Mouse (Mus musculus): ENCODE results near the gene Exoc6. TPM values are rescaled to one million over a fixed set of nuclear protein-coding genes. Genes with fewer than 3 reads are reported as not detected.

The Exoc6 gene
- total and polyA plus RNA-seq, 2 experiments from 2014 or later: 25.5 to 27.2 TPM

DNA sequence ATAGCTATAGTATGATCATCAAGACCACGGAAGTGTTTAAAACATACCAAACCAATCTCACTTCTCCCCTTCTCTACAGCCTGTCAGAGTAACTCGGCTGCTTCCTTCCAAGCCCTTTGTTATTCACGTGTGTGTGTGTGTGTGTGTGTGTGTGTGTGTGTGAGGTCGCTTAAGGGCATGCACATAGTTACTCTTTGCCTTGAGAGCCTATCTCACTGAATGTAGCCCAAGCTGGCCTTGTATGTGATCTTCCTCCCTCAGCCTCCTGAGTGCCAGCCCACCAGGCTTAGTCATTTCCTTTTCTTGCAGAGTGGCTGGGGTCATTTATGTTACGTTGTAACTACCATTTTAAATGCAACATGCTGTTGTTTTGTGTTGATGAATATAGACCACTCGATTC lies 115.0 kb downstream of the Exoc6 start:
- H3K27me3 ChIP-seq (ENCODE audit: insufficient read depth, low read length): no peaks in the 10 kb centered on the region
- WGBS: 70% methylated on average over 6 of the region's 6 CpGs
- ATAC-seq (ENCODE audit: low FRiP score) (no peak), DNase-seq (ENCODE audit: low spot score) (no peak)
- H3K4me3 ChIP-seq (ENCODE audit: low read depth, low read length): no peak overlapping the region
- no peak overlapping the region for H3K4me2 ChIP-seq (ENCODE audit: low read depth, low read length, poor library complexity, severe bottlenecking)
- no peak overlapping the region for H3K9ac ChIP-seq (replicated peaks; ENCODE audit: low read length, poor library complexity, severe bottlenecking)
- H3K36me3 ChIP-seq (ENCODE audit: insufficient read depth, low read length): no peaks in the 10 kb centered on the region
- no peak overlapping the region for H3K27ac ChIP-seq (ENCODE audit: low read depth, low read length)
- H3K9me3 ChIP-seq (ENCODE audit: low read length): no peaks in the 10 kb centered on the region
- no peak for TF ChIP-seq CTCF (IDR thresholded peaks at IDR 0.05)
- H3K4me1 ChIP-seq (ENCODE audit: insufficient read depth, low read length): no peaks in the 10 kb centered on the region

DNA sequence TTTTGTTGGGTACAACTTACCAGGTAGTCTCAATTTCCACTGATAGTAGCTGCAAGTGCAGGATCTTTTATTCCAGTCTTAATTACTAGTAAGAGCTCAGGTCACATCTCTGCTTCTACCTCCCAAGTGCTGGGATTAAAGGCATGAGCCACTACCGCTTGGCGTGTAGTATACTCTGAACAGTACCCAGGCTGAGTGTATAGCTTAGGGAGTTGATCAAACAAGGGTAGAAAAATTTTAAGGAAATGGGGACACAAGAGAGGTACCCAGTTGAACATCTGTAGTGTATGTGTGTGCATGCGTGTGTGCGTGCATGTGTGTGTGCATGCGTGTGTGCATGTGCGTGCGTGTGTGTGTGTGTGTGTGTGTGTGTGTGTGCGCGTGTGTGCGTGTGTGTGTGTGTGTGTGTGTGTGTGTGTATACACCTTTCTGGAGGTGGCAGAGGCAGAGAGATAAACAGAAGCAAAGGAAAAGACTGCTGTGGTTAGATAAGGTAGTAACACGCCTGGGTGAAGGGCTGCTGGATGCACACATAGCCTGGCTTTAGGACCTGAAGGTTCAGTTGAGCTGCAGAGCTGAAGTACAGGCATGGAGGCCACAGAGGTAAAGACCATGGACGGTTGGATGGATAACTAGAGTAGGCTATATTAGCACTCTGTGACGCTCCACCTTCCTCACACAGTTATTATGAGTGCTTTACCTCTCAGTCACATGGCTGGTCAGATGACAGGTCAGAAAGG lies 117.8 kb downstream of the Exoc6 start:
- no peaks in the 10 kb centered on the region for H3K36me3 ChIP-seq (ENCODE audit: insufficient read depth, low read length)
- H3K9ac ChIP-seq (replicated peaks; ENCODE audit: low read length, poor library complexity, severe bottlenecking): no peak overlapping the region
- DNase-seq (ENCODE audit: low spot score): no peak
- WGBS: 60% methylated on average over 13 of the region's 13 CpGs
- no peaks in the 10 kb centered on the region for H3K4me1 ChIP-seq (ENCODE audit: insufficient read depth, low read length)
- no peak overlapping the region for H3K4me3 ChIP-seq (ENCODE audit: low read depth, low read length)
- no peak for TF ChIP-seq CTCF (IDR thresholded peaks at IDR 0.05)
- H3K4me2 ChIP-seq (ENCODE audit: low read depth, low read length, poor library complexity, severe bottlenecking): no peak overlapping the region
- no peak for ATAC-seq (ENCODE audit: low FRiP score)
- H3K9me3 ChIP-seq (ENCODE audit: low read length): no peaks in the 10 kb centered on the region
- no peaks in the 10 kb centered on the region for H3K27me3 ChIP-seq (ENCODE audit: insufficient read depth, low read length)
- H3K27ac ChIP-seq (ENCODE audit: low read depth, low read length): no peak overlapping the region

DNA sequence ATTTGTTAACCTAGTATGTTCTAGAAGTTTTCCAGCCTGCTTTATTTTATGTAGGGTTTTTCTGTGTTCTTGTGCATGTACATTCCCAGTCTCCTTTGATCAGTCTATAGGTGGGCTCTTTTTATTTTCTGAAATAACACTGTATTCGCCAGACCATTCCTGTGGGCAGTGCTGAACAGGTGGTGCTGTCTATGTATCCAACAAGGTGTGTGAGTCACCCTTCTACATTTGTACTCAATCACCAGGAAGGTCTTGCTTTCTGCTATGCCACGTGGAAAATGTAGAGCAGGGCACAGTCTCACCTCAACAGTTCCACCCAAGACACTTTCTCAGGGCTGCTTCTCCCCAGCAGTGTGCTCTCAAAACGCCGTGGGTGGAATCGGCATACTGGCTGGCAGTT lies 118.4 kb downstream of the Exoc6 start:
- Histone ChIP-seq H3K4me1 (ENCODE audit: insufficient read depth, low read length) (no peaks in the 10 kb centered on the region), H3K9me3 (ENCODE audit: low read length) (no peaks in the 10 kb centered on the region), H3K27me3 (ENCODE audit: insufficient read depth, low read length) (no peaks in the 10 kb centered on the region), H3K9ac (replicated peaks; ENCODE audit: low read length, poor library complexity, severe bottlenecking) (no peak overlapping the region), H3K4me2 (ENCODE audit: low read depth, low read length, poor library complexity, severe bottlenecking) (no peak overlapping the region), H3K36me3 (ENCODE audit: insufficient read depth, low read length) (no peaks in the 10 kb centered on the region), H3K4me3 (ENCODE audit: low read depth, low read length) (no peak overlapping the region), H3K27ac (ENCODE audit: low read depth, low read length) (no peak overlapping the region)
- no peak for TF ChIP-seq CTCF (IDR thresholded peaks at IDR 0.05)
- ATAC-seq (ENCODE audit: low FRiP score) (no peak), DNase-seq (ENCODE audit: low spot score) (no peak)
- 89% methylated on average over 5 of the region's 5 CpGs for WGBS

DNA sequence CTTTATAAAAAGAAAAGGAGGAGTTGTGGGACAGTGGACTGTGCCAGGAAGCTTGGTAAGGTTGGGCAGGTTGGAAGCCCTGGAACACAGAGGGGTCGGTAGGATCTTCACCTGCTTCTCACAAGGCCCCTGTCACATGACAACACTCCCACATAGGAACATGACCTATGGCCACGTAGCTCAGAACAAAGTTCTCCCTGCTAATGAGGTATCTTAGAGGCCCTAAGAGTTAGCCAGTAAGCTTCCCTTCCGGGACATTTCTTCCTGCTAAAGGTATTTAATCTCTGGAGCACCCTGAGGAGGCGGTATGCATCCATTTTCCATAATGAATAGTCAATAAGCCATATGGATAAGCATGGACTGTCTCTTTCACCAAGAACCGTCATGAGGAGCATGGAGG lies 119.3 kb downstream of the Exoc6 start:
- no peaks in the 10 kb centered on the region for H3K36me3 ChIP-seq (ENCODE audit: insufficient read depth, low read length)
- H3K9ac ChIP-seq (replicated peaks; ENCODE audit: low read length, poor library complexity, severe bottlenecking): no peak overlapping the region
- no peaks in the 10 kb centered on the region for H3K27me3 ChIP-seq (ENCODE audit: insufficient read depth, low read length)
- H3K27ac ChIP-seq (ENCODE audit: low read depth, low read length): no peak overlapping the region
- H3K4me3 ChIP-seq (ENCODE audit: low read depth, low read length): no peak overlapping the region
- no peak overlapping the region for H3K4me2 ChIP-seq (ENCODE audit: low read depth, low read length, poor library complexity, severe bottlenecking)
- no peak for ATAC-seq (ENCODE audit: low FRiP score)
- DNase-seq (ENCODE audit: low spot score): no peak
- H3K4me1 ChIP-seq (ENCODE audit: insufficient read depth, low read length): no peaks in the 10 kb centered on the region
- no peak for TF ChIP-seq CTCF (IDR thresholded peaks at IDR 0.05)
- H3K9me3 ChIP-seq (ENCODE audit: low read length): no peaks in the 10 kb centered on the region
- WGBS: 72% methylated on average over 5 of the region's 5 CpGs

DNA sequence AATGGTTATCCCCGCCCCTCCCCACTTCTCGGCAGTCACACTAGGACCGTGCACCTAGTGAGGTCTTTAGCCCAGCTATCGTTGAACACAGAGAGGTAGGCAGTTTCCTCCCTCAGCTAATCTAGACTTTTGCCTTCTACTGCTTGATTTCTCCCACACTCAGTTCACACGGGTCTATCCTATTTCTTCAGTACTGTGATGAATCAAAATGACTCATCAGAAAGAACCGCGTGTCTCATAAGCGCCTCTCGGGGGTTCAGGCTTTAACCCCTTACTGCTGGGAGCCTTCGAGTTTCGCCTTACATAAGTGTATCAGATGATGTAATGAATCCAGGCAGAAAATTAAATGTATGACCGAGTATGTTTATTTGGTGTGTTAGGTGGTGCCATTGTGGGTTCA lies 123.2 kb downstream of the Exoc6 start:
- Histone ChIP-seq H3K9me3 (ENCODE audit: low read length) (no peaks in the 10 kb centered on the region), H3K4me2 (ENCODE audit: low read depth, low read length, poor library complexity, severe bottlenecking) (no peak overlapping the region), H3K4me1 (ENCODE audit: insufficient read depth, low read length) (no peaks in the 10 kb centered on the region), H3K27ac (ENCODE audit: low read depth, low read length) (no peak overlapping the region), H3K9ac (replicated peaks; ENCODE audit: low read length, poor library complexity, severe bottlenecking) (no peak overlapping the region), H3K36me3 (ENCODE audit: insufficient read depth, low read length) (no peaks in the 10 kb centered on the region), H3K27me3 (ENCODE audit: insufficient read depth, low read length) (no peaks in the 10 kb centered on the region), H3K4me3 (ENCODE audit: low read depth, low read length) (no peak overlapping the region)
- TF ChIP-seq CTCF (IDR thresholded peaks at IDR 0.05): no peak
- DNase-seq (ENCODE audit: low spot score) (no peak), ATAC-seq (ENCODE audit: low FRiP score) (no peak)
- 53% methylated on average over 12 of the region's 12 CpGs for WGBS

DNA sequence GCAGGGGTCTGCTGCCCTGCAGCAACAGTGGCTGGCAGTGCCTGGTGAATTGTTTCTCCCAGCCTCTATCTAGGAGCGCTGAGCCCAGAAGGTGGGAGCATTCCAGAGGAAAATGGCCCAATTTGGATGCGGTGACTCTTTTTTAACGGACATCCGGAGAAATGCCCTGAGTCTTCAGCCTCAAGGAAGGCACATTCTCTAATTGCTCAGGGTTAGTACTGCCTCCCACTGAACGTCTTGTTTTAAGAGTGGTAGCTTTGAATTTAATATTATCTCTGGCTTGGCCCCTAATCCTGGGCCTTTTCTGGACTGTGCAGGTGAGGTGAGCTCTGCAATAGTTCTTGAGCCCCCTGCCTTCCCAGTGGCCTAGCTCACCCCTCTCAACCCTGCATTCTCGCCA lies 135.1 kb downstream of the Exoc6 start, which contains the start of gene Cyp26c1:
Cyp26c1 (plus strand) TSS at position 301 of the 400 bp plus-strand sequence.
- Histone ChIP-seq H3K36me3 (ENCODE audit: insufficient read depth, low read length) (no peaks in the 10 kb centered on the region), H3K27ac (ENCODE audit: low read depth, low read length) (no peak within 1 kb of the TSS), H3K9me3 (ENCODE audit: low read length) (no peaks in the 10 kb centered on the region), H3K9ac (replicated peaks; ENCODE audit: low read length, poor library complexity, severe bottlenecking) (no peak within 1 kb of the TSS), H3K4me3 (ENCODE audit: low read depth, low read length) (no peak within 1 kb of the TSS), H3K27me3 (ENCODE audit: insufficient read depth, low read length) (peaks cover 67% of the 10 kb centered on the region), H3K4me2 (ENCODE audit: low read depth, low read length, poor library complexity, severe bottlenecking) (no peak within 1 kb of the TSS), H3K4me1 (ENCODE audit: insufficient read depth, low read length) (no peaks in the 10 kb centered on the region)
- 22% methylated on average over 6 of the region's 6 CpGs for WGBS
- no peak for ATAC-seq (ENCODE audit: low FRiP score)
- no peak for TF ChIP-seq CTCF (IDR thresholded peaks at IDR 0.05)
- no peak for DNase-seq (ENCODE audit: low spot score)

Measured in midbrain, postnatal 0 days (tissue).